ENCODE assay signal across 8 mouse cellular contexts in the genomic region with DNA sequence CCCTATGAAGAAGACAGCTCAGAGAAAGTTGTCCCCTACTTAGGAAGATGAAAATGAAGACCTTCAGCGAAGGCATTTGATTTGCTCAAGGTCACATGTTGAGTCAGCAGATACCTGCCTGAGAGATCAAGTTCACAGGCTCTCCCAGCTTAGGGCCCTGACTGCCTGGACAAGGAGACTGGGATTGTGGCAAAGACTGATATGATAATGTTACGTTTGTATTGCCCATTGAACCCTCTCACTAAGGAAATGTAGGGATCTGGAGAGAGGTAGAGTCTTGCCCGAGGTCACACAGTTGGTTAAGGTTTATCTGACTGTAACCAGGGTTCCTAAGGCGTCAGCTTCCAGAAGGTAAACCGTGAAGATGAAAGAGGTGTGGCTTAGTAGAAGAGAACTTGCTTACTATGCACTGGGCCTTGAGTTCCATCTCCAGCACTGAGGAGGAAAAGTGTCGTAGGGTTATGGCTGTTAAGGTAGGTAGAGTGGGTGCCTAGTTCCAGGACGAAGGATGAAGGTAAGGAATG. TPM values are rescaled to one million over a fixed set of nuclear protein-coding genes. Genes with fewer than 3 reads are reported as not detected.
DNase-seq lines count a peak whose midpoint lies in the region; ATAC-seq and TF ChIP-seq lines count a peak whose summit lies in the region.

No protein-coding gene starts in this region.

- H3K27me3 ChIP-seq in lung, postnatal 0 days (replicated peaks; ENCODE audit: insufficient read depth, low read length) = no peaks in the 10 kb centered on the region
- no peaks in the 10 kb centered on the region for H3K27me3 ChIP-seq in embryonic facial prominence, embryonic 11.5 days (ENCODE audit: control insufficient read depth, insufficient read depth, low read length)
- no peaks in the 10 kb centered on the region for H3K27me3 ChIP-seq in intestine, embryonic 15.5 days (replicated peaks)

- 34% methylated on average over 7 of the region's 7 CpGs for WGBS in lung, postnatal 0 days
- 57% methylated on average over 7 of the region's 7 CpGs for WGBS in embryonic facial prominence, embryonic 11.5 days
- 48% methylated on average over 7 of the region's 7 CpGs for WGBS in intestine, embryonic 15.5 days

- no peaks in the 10 kb centered on the region for H3K9me3 ChIP-seq in lung, postnatal 0 days (ENCODE audit: low read length)
- no peaks in the 10 kb centered on the region for H3K9me3 ChIP-seq in embryonic facial prominence, embryonic 11.5 days (replicated peaks; ENCODE audit: control insufficient read depth, low read length)
- H3K9me3 ChIP-seq in intestine, embryonic 15.5 days = no peaks in the 10 kb centered on the region

- H3K36me3 ChIP-seq in lung, postnatal 0 days (ENCODE audit: insufficient read depth, low read length) = peaks cover 14% of the 10 kb centered on the region; the same call in 1 of the 2 replicates
- H3K36me3 ChIP-seq in embryonic facial prominence, embryonic 11.5 days (replicated peaks; ENCODE audit: control insufficient read depth, insufficient read depth, low read depth, low read length) = no peaks in the 10 kb centered on the region
- H3K36me3 ChIP-seq in intestine, embryonic 15.5 days = 0 out of 2 replicates have a peak, but pooled peaks cover 2% of the 10 kb centered on the region

- H3K27ac ChIP-seq in lung, postnatal 0 days (ENCODE audit: low read length) = no peak overlapping the region
- H3K27ac ChIP-seq in embryonic facial prominence, embryonic 11.5 days (replicated peaks; ENCODE audit: low read depth, low read length) = no peak overlapping the region
- H3K27ac ChIP-seq in intestine, embryonic 15.5 days = peak overlapping the region; percentile 70

- ATAC-seq in lung, postnatal 0 days = no peak
- ATAC-seq in embryonic facial prominence, embryonic 11.5 days (replicated peaks; ENCODE audit: insufficient number of reproducible peaks, low FRiP score, low TSS enrichment, low read depth) = no peak; the same call in 1 of the 2 replicates
- ATAC-seq in intestine, embryonic 15.5 days = peak; percentile 48

- H3K4me2 ChIP-seq in lung, postnatal 0 days (replicated peaks; ENCODE audit: low read depth, low read length) = peak overlapping the region; percentile 82
- H3K4me2 ChIP-seq in embryonic facial prominence, embryonic 11.5 days (ENCODE audit: low read depth, low read length) = peak overlapping the region; percentile 82
- peak overlapping the region; percentile 89 for H3K4me2 ChIP-seq in intestine, embryonic 15.5 days (replicated peaks)

- TF ChIP-seq EP300 in lung, postnatal 0 days (IDR thresholded peaks at IDR 0.05) = no peak

- H3K9ac ChIP-seq in lung, postnatal 0 days (replicated peaks; ENCODE audit: low read depth) = peak overlapping the region; percentile 60; the same call in 1 of the 2 replicates
- H3K9ac ChIP-seq in embryonic facial prominence, embryonic 11.5 days (replicated peaks; ENCODE audit: low read length) = peak overlapping the region; percentile 85
- H3K9ac ChIP-seq in intestine, embryonic 15.5 days = peak overlapping the region; percentile 83

- TF ChIP-seq CTCF in lung, postnatal 0 days (IDR thresholded peaks at IDR 0.05) = no peak

- H3K4me1 ChIP-seq in lung, postnatal 0 days (ENCODE audit: insufficient read depth, low read depth, low read length) = no peaks in the 10 kb centered on the region
- no peaks in the 10 kb centered on the region for H3K4me1 ChIP-seq in embryonic facial prominence, embryonic 11.5 days (ENCODE audit: control insufficient read depth, insufficient read depth, low read length)
- peaks cover 6% of the 10 kb centered on the region; the same call in 1 of the 2 replicates for H3K4me1 ChIP-seq in intestine, embryonic 15.5 days (replicated peaks)

- DNase-seq in lung, postnatal 0 days (ENCODE audit: low spot score) = no peak
- DNase-seq in lung, adult 18-20 months = no peak
- no peak for DNase-seq in embryonic facial prominence, embryonic 11.5 days (ENCODE audit: low spot score)
- peak; percentile 45 for DNase-seq in naive thymus-derived CD4-positive, alpha-beta T cell, adult 2 months (ENCODE audit: low read depth)
- no peak for DNase-seq in frontal cortex, postnatal 25 days (ENCODE audit: low spot score in 2 of 2)
- DNase-seq in urinary bladder, postnatal 10 days (ENCODE audit: low spot score) = no peak
- no peak for DNase-seq in spleen, postnatal 4 days (ENCODE audit: low spot score in 2 of 2)

- H3K4me3 ChIP-seq in lung, postnatal 0 days (ENCODE audit: low read depth, low read length) = peak overlapping the region; percentile 76
- H3K4me3 ChIP-seq in embryonic facial prominence, embryonic 11.5 days (ENCODE audit: low read depth, low read length) = peak overlapping the region; percentile 70
- peak overlapping the region; percentile 85 for H3K4me3 ChIP-seq in intestine, embryonic 15.5 days (replicated peaks)

RNA-seq across cellular contexts. Expression of a gene that starts 1.0 kb away (rescaled TPM):
- polyA plus RNA-seq in lung, postnatal 0 days (2015; fragmentation: Nextera tagmentation; extraction: Ambion mirVana) = 30.0 and 30.5 TPM in 2 replicates
- polyA plus RNA-seq in embryonic facial prominence, embryonic 11.5 days (2014; fragmentation: Nextera tagmentation; extraction: Ambion mirVana) = 54.0 and 54.4 TPM in 2 replicates
- polyA plus RNA-seq in intestine, embryonic 15.5 days (2015; fragmentation: Nextera tagmentation; extraction: Ambion mirVana) = 62.4 and 63.5 TPM in 2 replicates

RNA-seq across cellular contexts. Expression of a gene that starts 4.8 kb away (rescaled TPM):
- 0.16 TPM in 1 of 2 replicates, not detected in the other for polyA plus RNA-seq in lung, postnatal 0 days (2015; fragmentation: Nextera tagmentation; extraction: Ambion mirVana)
- 0.46 TPM in 1 of 2 replicates, not detected in the other for polyA plus RNA-seq in embryonic facial prominence, embryonic 11.5 days (2014; fragmentation: Nextera tagmentation; extraction: Ambion mirVana)
- polyA plus RNA-seq in intestine, embryonic 15.5 days (2015; fragmentation: Nextera tagmentation; extraction: Ambion mirVana) = 0.21 and 0.30 TPM in 2 replicates

RNA-seq across cellular contexts. Expression of a gene that starts 42.3 kb away (rescaled TPM):
- polyA plus RNA-seq in lung, postnatal 0 days (2015; fragmentation: Nextera tagmentation; extraction: Ambion mirVana) = 14.8 and 16.3 TPM in 2 replicates
- 2.8 and 4.6 TPM in 2 replicates for polyA plus RNA-seq in embryonic facial prominence, embryonic 11.5 days (2014; fragmentation: Nextera tagmentation; extraction: Ambion mirVana)
- 12.4 and 15.9 TPM in 2 replicates for polyA plus RNA-seq in intestine, embryonic 15.5 days (2015; fragmentation: Nextera tagmentation; extraction: Ambion mirVana)

RNA-seq across cellular contexts. Expression of a gene that starts 48.0 kb away (rescaled TPM):
- 24.4 and 26.8 TPM in 2 replicates for polyA plus RNA-seq in lung, postnatal 0 days (2015; fragmentation: Nextera tagmentation; extraction: Ambion mirVana)
- 39.8 and 40.4 TPM in 2 replicates for polyA plus RNA-seq in embryonic facial prominence, embryonic 11.5 days (2014; fragmentation: Nextera tagmentation; extraction: Ambion mirVana)
- 31.2 and 32.0 TPM in 2 replicates for polyA plus RNA-seq in intestine, embryonic 15.5 days (2015; fragmentation: Nextera tagmentation; extraction: Ambion mirVana)

RNA-seq across cellular contexts. Expression of a gene that starts 53.4 kb away (rescaled TPM):
- 26.9 and 30.6 TPM in 2 replicates for polyA plus RNA-seq in lung, postnatal 0 days (2015; fragmentation: Nextera tagmentation; extraction: Ambion mirVana)
- 17.5 and 20.0 TPM in 2 replicates for polyA plus RNA-seq in embryonic facial prominence, embryonic 11.5 days (2014; fragmentation: Nextera tagmentation; extraction: Ambion mirVana)
- 26.9 and 36.8 TPM in 2 replicates for polyA plus RNA-seq in intestine, embryonic 15.5 days (2015; fragmentation: Nextera tagmentation; extraction: Ambion mirVana)
